Mouse (Mus musculus) liver, embryonic 13.5 days (tissue): ENCODE results near the gene Pik3r5. TPM values are rescaled to one million over a fixed set of nuclear protein-coding genes. Genes with fewer than 3 reads are reported as not detected.

ENCODE experiments used
- ATAC-seq: fragments of 200-750 bp; cut with Nextera tagmentation; 2 replicates; pipeline ENCODE4 v1.8.0; 2017; ENCODE audit warnings: low read depth, mild to moderate bottlenecking, moderate number of reproducible peaks, moderate library complexity
- DNase-seq: peaks from one replicate; pipeline ENCODE4 v3.0.0; 2022
- H3K27ac ChIP-seq: fragments of 300-500 bp; sonication (generic); 2 replicates; pipeline ENCODE4 v1.5.1; 2015; ENCODE audit warnings: moderate library complexity, mild to moderate bottlenecking, inconsistent platforms
- H3K27me3 ChIP-seq: fragments of 300-500 bp; sonication (generic); 2 replicates; pipeline ENCODE4 v1.6.1; 2015; ENCODE audit warnings: mild to moderate bottlenecking, inconsistent platforms
- H3K36me3 ChIP-seq: fragments of 300-500 bp; sonication (generic); 2 replicates; pipeline ENCODE4 v1.6.1; 2015; ENCODE audit warnings: mild to moderate bottlenecking, inconsistent platforms
- H3K4me1 ChIP-seq: fragments of 300-500 bp; sonication (generic); replicated peaks from 2 replicates; pipeline ENCODE4 v1.6.1; 2015; ENCODE audit warnings: inconsistent platforms
- H3K4me2 ChIP-seq: fragments of 300-500 bp; sonication (generic); 2 replicates; pipeline ENCODE4 v1.6.1; 2015; ENCODE audit warnings: inconsistent platforms, mild to moderate bottlenecking, moderate library complexity
- H3K4me3 ChIP-seq: fragments of 300-500 bp; sonication (generic); replicated peaks from 2 replicates; pipeline ENCODE4 v1.5.1; 2015; ENCODE audit warnings: mild to moderate bottlenecking, inconsistent platforms
- H3K9ac ChIP-seq: fragments of 300-500 bp; sonication (generic); 2 replicates; pipeline ENCODE4 v1.6.1; 2015; ENCODE audit warnings: mild to moderate bottlenecking, inconsistent platforms
- H3K9me3 ChIP-seq: fragments of 300-500 bp; sonication (generic); replicated peaks from 2 replicates; pipeline ENCODE4 v1.6.1; 2016; ENCODE audit warnings: inconsistent platforms
- WGBS: fragments of 180-500 bp; shearing (Covaris S2); methylation state at CpG from one replicate; pipeline ENCODE4 v1.1.7; 2015; ENCODE audit not compliant: insufficient replicate concordance; 5-methylcytosine and 5-hydroxymethylcytosine counted together
- polyA plus RNA-seq: library from polyadenylated mRNA; unstranded; fragments of >200 nt; fragmentation: Nextera tagmentation; extraction: Ambion mirVana; gene quantifications from 2 replicates; pipeline ENCODE4 v1.2.1, GENCODE M21; 2015

Pik3r5 gene
- polyA plus RNA-seq, 1 experiment from 2014 or later, result 0.15 TPM

GRCm38 (mm10) chr11:68532773-68533172, 100.9 kb downstream of the Pik3r5 start:
- H3K4me2 ChIP-seq, result no peak overlapping the region
- no peaks in the 10 kb centered on the region for H3K4me1 ChIP-seq
- no peaks in the 10 kb centered on the region for H3K27me3 ChIP-seq
- no peak overlapping the region for H3K4me3 ChIP-seq
- WGBS, result 53% methylated on average over 5 of the region's 5 CpGs
- DNase-seq (no peak), ATAC-seq (no peak)
- H3K9me3 ChIP-seq, result no peaks in the 10 kb centered on the region
- H3K9ac ChIP-seq, result no peak overlapping the region
- H3K27ac ChIP-seq, result no peak overlapping the region
- no peaks in the 10 kb centered on the region for H3K36me3 ChIP-seq

GRCm38 (mm10) chr11:68533971-68534475, 102.1 kb downstream of the Pik3r5 start:
- H3K9ac ChIP-seq, result no peak overlapping the region
- H3K4me1 ChIP-seq, result no peaks in the 10 kb centered on the region
- H3K27ac ChIP-seq, result no peak overlapping the region
- H3K9me3 ChIP-seq, result no peaks in the 10 kb centered on the region
- no peak overlapping the region for H3K4me3 ChIP-seq
- WGBS, result 63% methylated on average over 6 of the region's 6 CpGs
- ATAC-seq, result no peak
- no peak overlapping the region for H3K4me2 ChIP-seq
- H3K36me3 ChIP-seq, result no peaks in the 10 kb centered on the region
- no peak for DNase-seq
- no peaks in the 10 kb centered on the region for H3K27me3 ChIP-seq

- H3K9me3 ChIP-seq, result no peaks in the 10 kb centered on the region
- no peak overlapping the region for H3K9ac ChIP-seq
- no peak overlapping the region for H3K27ac ChIP-seq
- no peak for DNase-seq
- no peak overlapping the region for H3K4me3 ChIP-seq
- no peaks in the 10 kb centered on the region for H3K36me3 ChIP-seq
- H3K4me1 ChIP-seq, result no peaks in the 10 kb centered on the region
- WGBS, result 59% methylated on average over 4 of the region's 4 CpGs
- no peaks in the 10 kb centered on the region for H3K27me3 ChIP-seq
- ATAC-seq, result no peak
- H3K4me2 ChIP-seq, result no peak overlapping the region
These were observed 104.1 kb downstream of the Pik3r5 start for GRCm38 (mm10) chr11:68536026-68536425.

GRCm38 (mm10) chr11:68536465-68536864, 104.5 kb downstream of the Pik3r5 start:
- no peaks in the 10 kb centered on the region for H3K4me1 ChIP-seq
- no peak overlapping the region for H3K4me3 ChIP-seq
- H3K9me3 ChIP-seq, result no peaks in the 10 kb centered on the region
- no peaks in the 10 kb centered on the region for H3K36me3 ChIP-seq
- ATAC-seq (no peak), DNase-seq (no peak)
- H3K9ac ChIP-seq, result no peak overlapping the region
- H3K4me2 ChIP-seq, result no peak overlapping the region
- H3K27ac ChIP-seq, result no peak overlapping the region
- 42% methylated on average over 4 of the region's 4 CpGs for WGBS
- no peaks in the 10 kb centered on the region for H3K27me3 ChIP-seq

- DNase-seq (no peak), ATAC-seq (no peak)
- no peaks in the 10 kb centered on the region for H3K4me1 ChIP-seq
- H3K27me3 ChIP-seq, result no peaks in the 10 kb centered on the region
- no peak overlapping the region for H3K4me2 ChIP-seq
- no peaks in the 10 kb centered on the region for H3K9me3 ChIP-seq
- no peak overlapping the region for H3K27ac ChIP-seq
- H3K36me3 ChIP-seq, result no peaks in the 10 kb centered on the region
- WGBS, result 52% methylated on average over 5 of the region's 5 CpGs
- no peak overlapping the region for H3K9ac ChIP-seq
- no peak overlapping the region for H3K4me3 ChIP-seq
These were observed 107.7 kb downstream of the Pik3r5 start for GRCm38 (mm10) chr11:68539621-68540020.

- DNase-seq, result no peak
- no peak overlapping the region for H3K4me2 ChIP-seq
- ATAC-seq, result no peak
- no peaks in the 10 kb centered on the region for H3K27me3 ChIP-seq
- no peak overlapping the region for H3K27ac ChIP-seq
- WGBS, result 22% methylated on average over 8 of the region's 8 CpGs
- no peaks in the 10 kb centered on the region for H3K36me3 ChIP-seq
- no peak overlapping the region for H3K9ac ChIP-seq
- H3K9me3 ChIP-seq, result no peaks in the 10 kb centered on the region
- H3K4me1 ChIP-seq, result no peaks in the 10 kb centered on the region
- no peak overlapping the region for H3K4me3 ChIP-seq
These were observed 112.6 kb downstream of the Pik3r5 start for GRCm38 (mm10) chr11:68544554-68544953.

- DNase-seq (no peak), ATAC-seq (no peak)
- Histone ChIP-seq H3K9ac (no peak overlapping the region), H3K4me1 (no peaks in the 10 kb centered on the region), H3K4me2 (no peak overlapping the region), H3K27me3 (no peaks in the 10 kb centered on the region), H3K9me3 (no peaks in the 10 kb centered on the region), H3K36me3 (no peaks in the 10 kb centered on the region), H3K27ac (no peak overlapping the region), H3K4me3 (no peak overlapping the region)
- WGBS, result 41% methylated on average over 7 of the region's 7 CpGs
These were observed 113.3 kb downstream of the Pik3r5 start for GRCm38 (mm10) chr11:68545172-68545571.

- no peak overlapping the region for H3K4me3 ChIP-seq
- no peaks in the 10 kb centered on the region for H3K36me3 ChIP-seq
- DNase-seq (no peak), ATAC-seq (no peak)
- H3K27ac ChIP-seq, result no peak overlapping the region
- no peaks in the 10 kb centered on the region for H3K9me3 ChIP-seq
- no peak overlapping the region for H3K9ac ChIP-seq
- H3K4me2 ChIP-seq, result no peak overlapping the region
- no peaks in the 10 kb centered on the region for H3K27me3 ChIP-seq
- 65% methylated on average over 8 of the region's 8 CpGs for WGBS
- H3K4me1 ChIP-seq, result no peaks in the 10 kb centered on the region
These were observed 113.8 kb downstream of the Pik3r5 start for GRCm38 (mm10) chr11:68545682-68546222.

Other genes starting within 250 kb of the Pik3r5 start
- 0.21 and 0.24 TPM in 2 replicates for gene Ntn1, start 31.3 kb upstream of the Pik3r5 start, polyA plus RNA-seq
- 1.2 and 1.6 TPM in 2 replicates for gene Pik3r6, start 70.9 kb downstream of the Pik3r5 start, polyA plus RNA-seq
- not detected in 2 replicates for gene Mfsd6l, start 124.1 kb downstream of the Pik3r5 start, polyA plus RNA-seq
- 0.09 TPM in 1 of 2 replicates, not detected in the other for gene Ccdc42, start 154.9 kb downstream of the Pik3r5 start, polyA plus RNA-seq